Mouse (Mus musculus) layer of hippocampus, postnatal 25 days (tissue): Measurements from ENCODE around the gene Slc38a10. TPM values are rescaled to one million over a fixed set of nuclear protein-coding genes. Genes with fewer than 3 reads are reported as not detected.

Experiments used
- DNase-seq, 2 experiments: peaks; one replicate each; pipeline ENCODE4 v3.0.0; 2022; ENCODE audit warnings: mixed read lengths in 2 of 2, low spot score in 1 of 2; ENCODE audit errors: extremely low spot score in 1 of 2
- total RNA-seq, 2 experiments: library from RNA; stranded (reverse); gene quantifications; 2 replicates each; pipeline ENCODE4 v1.2.3; 2021

Slc38a10 gene
- total RNA-seq, 2 experiments from 2014 or later, result 85.3 to 88.5 TPM

- no peak for DNase-seq
Observed at GRCm38 (mm10) chr11:120110554-120110953, 40.6 kb downstream of the Slc38a10 start.

- DNase-seq, result no peak
Observed at GRCm38 (mm10) chr11:120109558-120110210, 41.5 kb downstream of the Slc38a10 start.

- DNase-seq, result no peak
Observed at GRCm38 (mm10) chr11:120107796-120108195, 43.4 kb downstream of the Slc38a10 start.

- no peak for DNase-seq
Observed at GRCm38 (mm10) chr11:120107026-120107425, 44.1 kb downstream of the Slc38a10 start.

GRCm38 (mm10) chr11:120103431-120103997 lies 47.6 kb downstream of the Slc38a10 start:
- no peak for DNase-seq

- DNase-seq, result peak; percentile 44 to 69
Observed at GRCm38 (mm10) chr11:120101036-120101435, 50.1 kb downstream of the Slc38a10 start.

GRCm38 (mm10) chr11:120098588-120099511 lies 52.3 kb downstream of the Slc38a10 start, which contains the start of the genes Tepsin and Ndufaf8:
Gene Tepsin (minus strand): TSS chr11:120098731.
Gene Ndufaf8 (plus strand): TSS chr11:120098928.
- DNase-seq, result peak; percentile 96 to 100

GRCm38 (mm10) chr11:120092817-120093591 lies 58.1 kb downstream of the Slc38a10 start:
- DNase-seq, result no peak

- DNase-seq, result no peak
Observed at GRCm38 (mm10) chr11:120090661-120091060, 60.5 kb downstream of the Slc38a10 start.

- DNase-seq, result peak; percentile 87 to 89
Observed at GRCm38 (mm10) chr11:120086702-120087152, 64.4 kb downstream of the Slc38a10 start, which contains the start of gene Cep131. Gene Cep131 (minus strand): TSS chr11:120086827.

- no peak for DNase-seq
Observed at GRCm38 (mm10) chr11:120085891-120086627, 65.1 kb downstream of the Slc38a10 start.

- DNase-seq, result no peak
Observed at GRCm38 (mm10) chr11:120080282-120080681, 70.9 kb downstream of the Slc38a10 start.

GRCm38 (mm10) chr11:120076191-120076590 lies 75.0 kb downstream of the Slc38a10 start:
- no peak for DNase-seq

GRCm38 (mm10) chr11:120072986-120073647 lies 78.0 kb downstream of the Slc38a10 start:
- no peak for DNase-seq

GRCm38 (mm10) chr11:120071731-120072320 lies 79.3 kb downstream of the Slc38a10 start:
- DNase-seq, result no peak

GRCm38 (mm10) chr11:120071065-120071464 lies 80.1 kb downstream of the Slc38a10 start:
- DNase-seq, result no peak

GRCm38 (mm10) chr11:120070286-120070930 lies 80.7 kb downstream of the Slc38a10 start:
- DNase-seq, result no peak

- DNase-seq, result no peak
Observed at GRCm38 (mm10) chr11:120069261-120069660, 81.9 kb downstream of the Slc38a10 start.
